ENCODE assay signal across 16 mouse cellular contexts in genomic region chr7:66116906-66117482, GRCm38 (mm10). TPM values are rescaled to one million over a fixed set of nuclear protein-coding genes. Genes with fewer than 3 reads are reported as not detected.
DNase-seq lines count a peak whose midpoint lies in the region; ATAC-seq and TF ChIP-seq lines count a peak whose summit lies in the region.
"Had no signal": no experiment of that assay in that cellular context is flagged by ENCODE, and none has a peak within 500 bp of the region (broad histone marks: within the 10 kb centered on the region; RNA-seq: fewer than 3 reads in every experiment).

No protein-coding gene starts in this region.

- H3K4me3 ChIP-seq in heart, embryonic 12.5 days = no peak overlapping the region
- H3K4me3 ChIP-seq in testis, adult 2 months (ENCODE audit: control insufficient read depth, low read depth, low read length) = peak overlapping the region; percentile 37
- no peak overlapping the region for H3K4me3 ChIP-seq in lung, embryonic 14.5 days (ENCODE audit: low read depth, low read length)
- H3K4me3 ChIP-seq: embryonic facial prominence, embryonic 10.5 days; hindbrain, embryonic 10.5 days; midbrain, embryonic 15.5 days had no signal

- no peaks in the 10 kb centered on the region for H3K9me3 ChIP-seq in heart, embryonic 12.5 days (replicated peaks)
- no peaks in the 10 kb centered on the region for H3K9me3 ChIP-seq in lung, embryonic 14.5 days (ENCODE audit: low read depth, low read length)
- H3K9me3 ChIP-seq: embryonic facial prominence, embryonic 10.5 days; hindbrain, embryonic 10.5 days; midbrain, embryonic 15.5 days had no signal

- H3K27me3 ChIP-seq in heart, embryonic 12.5 days (replicated peaks) = no peaks in the 10 kb centered on the region
- H3K27me3 ChIP-seq in testis, adult 2 months (ENCODE audit: control insufficient read depth, insufficient read depth, low read length) = no peaks in the 10 kb centered on the region
- no peaks in the 10 kb centered on the region for H3K27me3 ChIP-seq in lung, embryonic 14.5 days (ENCODE audit: insufficient read depth, low read length)
- H3K27me3 ChIP-seq: midbrain, embryonic 15.5 days had no signal

- H3K4me2 ChIP-seq in heart, embryonic 12.5 days = 0 out of 2 replicates have a peak overlapping the region, but pooled peaks have one; percentile 8
- H3K4me2 ChIP-seq in lung, embryonic 14.5 days = peak overlapping the region; percentile 12; the same call in 1 of the 2 replicates
- H3K4me2 ChIP-seq: midbrain, embryonic 15.5 days had no signal

- peaks cover 68% of the 10 kb centered on the region for H3K4me1 ChIP-seq in heart, embryonic 12.5 days (replicated peaks)
- peaks cover 3% of the 10 kb centered on the region; the same call in 1 of the 2 replicates for H3K4me1 ChIP-seq in testis, adult 2 months (ENCODE audit: control insufficient read depth, insufficient read depth, low read length)
- peaks cover 17% of the 10 kb centered on the region for H3K4me1 ChIP-seq in lung, embryonic 14.5 days (ENCODE audit: insufficient read depth)

- H3K9ac ChIP-seq in heart, embryonic 12.5 days = no peak overlapping the region
- H3K9ac ChIP-seq in lung, embryonic 14.5 days = no peak overlapping the region
- H3K9ac ChIP-seq: midbrain, embryonic 15.5 days had no signal

- WGBS in heart, embryonic 12.5 days = 43% methylated on average over 8 of the region's 8 CpGs
- 52% methylated on average over 8 of the region's 8 CpGs for WGBS in lung, embryonic 14.5 days

- no peak for DNase-seq in heart, postnatal 4 days
- DNase-seq in testis, postnatal 10 days (ENCODE audit: low spot score) = no peak
- DNase-seq in lung, embryonic 14.5 days = peak; percentile 50
- no peak for DNase-seq in T-cell, adult 2 months (ENCODE audit: low spot score)
- no peak for DNase-seq in urinary bladder, postnatal 25 days (ENCODE audit: low spot score)
- DNase-seq: cerebellum, adult 11 months; heart, adult 18-20 months; kidney, postnatal 14 days; right cerebral cortex, postnatal 25 days had no signal

- H3K36me3 ChIP-seq in heart, embryonic 12.5 days = peaks cover 12% of the 10 kb centered on the region; the same call in 1 of the 2 replicates
- no peaks in the 10 kb centered on the region for H3K36me3 ChIP-seq in testis, adult 2 months (ENCODE audit: control insufficient read depth, insufficient read depth, low read length)
- H3K36me3 ChIP-seq in lung, embryonic 14.5 days (ENCODE audit: insufficient read depth) = no peaks in the 10 kb centered on the region; the same call in 1 of the 2 replicates
- H3K36me3 ChIP-seq: midbrain, embryonic 15.5 days had no signal

- H3K27ac ChIP-seq in heart, embryonic 12.5 days (ENCODE audit: poor library complexity, severe bottlenecking) = no peak overlapping the region
- no peak overlapping the region for H3K27ac ChIP-seq in testis, adult 2 months (ENCODE audit: control insufficient read depth, insufficient read depth, low read depth, low read length)
- H3K27ac ChIP-seq in lung, embryonic 14.5 days (ENCODE audit: low read depth) = no peak overlapping the region
- H3K27ac ChIP-seq: embryonic facial prominence, embryonic 10.5 days; hindbrain, embryonic 10.5 days; midbrain, embryonic 15.5 days had no signal

- ATAC-seq in heart, embryonic 12.5 days (ENCODE audit: insufficient number of reproducible peaks, low FRiP score) = no peak
- peak; percentile 74 for ATAC-seq in lung, embryonic 14.5 days (ENCODE audit: insufficient read depth)
- ATAC-seq in megakaryocyte-erythroid progenitor cell, adult 5-6 weeks (replicated peaks; ENCODE audit: low FRiP score, low TSS enrichment, poor library complexity, severe bottlenecking) = peak; percentile 24
- ATAC-seq: forebrain, embryonic 16.5 days; midbrain, embryonic 15.5 days had no signal

- TF ChIP-seq CTCF in testis, adult 2 months (IDR thresholded peaks at IDR 0.05; ENCODE audit: control insufficient read depth, insufficient read depth, insufficient replicate concordance, low read depth, low read length) = no peak
- TF ChIP-seq CTCF in lung, embryonic 14.5 days (IDR thresholded peaks at IDR 0.05; ENCODE audit: low read depth) = no peak

- no peak for TF ChIP-seq POLR2A in testis, adult 2 months (IDR thresholded peaks at IDR 0.05; ENCODE audit: control insufficient read depth, low read depth, low read length)

RNA-seq across cellular contexts. Expression of gene Chsy1, which starts 7.7 kb away (rescaled TPM):
- 13.3 and 15.5 TPM in 2 replicates for polyA plus RNA-seq in heart, embryonic 12.5 days (2016; fragmentation: Nextera tagmentation; extraction: Ambion mirVana)
- total RNA-seq in heart, postnatal 4 days (2021) = 10 to 100 TPM; 51.4 to 52.3 TPM
- 1.5 and 1.8 TPM in 2 replicates for polyA plus RNA-seq in testis, adult 2 months (2012; rRNA removed)
- 29.0 and 29.9 TPM in 2 replicates for polyA plus RNA-seq in lung, embryonic 14.5 days (2014; fragmentation: Nextera tagmentation; extraction: Ambion mirVana)
- total RNA-seq in megakaryocyte-erythroid progenitor cell, adult 5-6 weeks (2014; fragmentation: Nextera tagmentation) = 11.4 and 14.8 TPM in 2 replicates
- total RNA-seq in megakaryocyte-erythroid progenitor cell, adult 5-6 weeks (2017) = 14.4 and 26.4 TPM in 2 replicates

RNA-seq across cellular contexts. Expression of gene Selenos, which starts 37.5 kb away (rescaled TPM):
- 70.2 and 70.7 TPM in 2 replicates for polyA plus RNA-seq in heart, embryonic 12.5 days (2016; fragmentation: Nextera tagmentation; extraction: Ambion mirVana)
- 10 to 100 TPM; 33.9 to 36.5 TPM for total RNA-seq in heart, postnatal 4 days (2021)
- 135 and 163 TPM in 2 replicates for polyA plus RNA-seq in testis, adult 2 months (2012; rRNA removed)
- 95.3 and 102 TPM in 2 replicates for polyA plus RNA-seq in lung, embryonic 14.5 days (2014; fragmentation: Nextera tagmentation; extraction: Ambion mirVana)
- total RNA-seq in megakaryocyte-erythroid progenitor cell, adult 5-6 weeks (2014; fragmentation: Nextera tagmentation) = 38.0 and 42.2 TPM in 2 replicates
- total RNA-seq in megakaryocyte-erythroid progenitor cell, adult 5-6 weeks (2017) = 44.9 and 47.5 TPM in 2 replicates

RNA-seq across cellular contexts. Expression of gene Snrpa1, which starts 58.2 kb away (rescaled TPM):
- polyA plus RNA-seq in heart, embryonic 12.5 days (2016; fragmentation: Nextera tagmentation; extraction: Ambion mirVana) = 113 and 114 TPM in 2 replicates
- 10 to 100 TPM; 40.1 to 42.7 TPM for total RNA-seq in heart, postnatal 4 days (2021)
- polyA plus RNA-seq in testis, adult 2 months (2012; rRNA removed) = 47.2 and 48.6 TPM in 2 replicates
- polyA plus RNA-seq in lung, embryonic 14.5 days (2014; fragmentation: Nextera tagmentation; extraction: Ambion mirVana) = 196 and 200 TPM in 2 replicates
- 141 and 167 TPM in 2 replicates for total RNA-seq in megakaryocyte-erythroid progenitor cell, adult 5-6 weeks (2014; fragmentation: Nextera tagmentation)
- 151 and 194 TPM in 2 replicates for total RNA-seq in megakaryocyte-erythroid progenitor cell, adult 5-6 weeks (2017)
